15 mouse cellular contexts compared by ENCODE assay signal in the genomic region with DNA sequence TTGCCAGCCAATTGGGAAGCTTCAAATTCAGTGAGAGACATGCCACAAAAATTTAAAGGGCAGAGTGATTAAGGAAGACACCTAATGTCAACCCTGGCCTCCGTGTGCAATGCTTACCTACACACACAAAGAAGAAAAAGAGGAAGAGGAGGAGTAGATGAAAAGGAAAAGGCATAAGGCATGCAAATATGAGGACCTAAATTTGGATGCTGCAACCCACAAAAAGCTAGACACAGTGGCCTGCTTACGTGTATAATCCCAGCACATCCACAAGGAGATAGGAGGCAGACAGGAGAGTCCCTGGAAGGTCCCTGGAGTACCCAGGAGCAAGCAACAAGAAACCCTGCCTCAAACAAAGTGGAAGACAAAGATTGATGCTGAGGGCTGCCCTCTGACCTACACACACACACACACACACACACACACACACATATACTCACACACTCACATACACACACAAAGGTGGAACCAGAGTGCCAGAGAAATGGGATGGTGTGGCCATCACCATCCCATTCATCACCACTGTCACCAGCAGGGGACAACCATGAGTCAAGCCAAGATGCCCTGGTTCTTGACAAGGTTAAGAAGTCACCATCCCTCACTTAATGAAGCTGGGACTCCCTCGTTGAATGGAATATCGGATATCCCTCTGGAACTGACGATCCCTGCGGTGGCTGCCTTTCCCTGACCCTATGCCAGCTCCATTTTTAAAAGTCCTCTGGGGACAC.
DNase-seq lines count a peak whose midpoint lies in the region; ATAC-seq and TF ChIP-seq lines count a peak whose summit lies in the region.
"Had no signal": no experiment of that assay in that cellular context is flagged by ENCODE, and none has a peak within 500 bp of the region (broad histone marks: within the 10 kb centered on the region; RNA-seq: fewer than 3 reads in every experiment).

No protein-coding gene starts in this region.

- intact Hi-C loops in left cerebral cortex, adult 2 months (cut with DNase I), result no loop called here

- peak; percentile 51 for DNase-seq in CD4-positive, CD25-positive, alpha-beta regulatory T cell, adult 2 months (ENCODE audit: low read depth, low spot score)
- DNase-seq in left cerebral cortex, adult 2 months (ENCODE audit: extremely low spot score in 1 of 2, low spot score in 2 of 2), result no peak
- no peak for DNase-seq in left cerebral cortex, adult 11 months (ENCODE audit: low spot score)
- DNase-seq in 416B (ENCODE audit: low read depth) (peak; percentile 6), adipocyte (ENCODE audit: low spot score) (no peak)
- DNase-seq in right cerebral cortex, adult 2 months (ENCODE audit: low spot score in 2 of 2), result no peak
- DNase-seq: adrenal gland, adult 2 months; cerebellum, adult 18-20 months; left cerebral cortex, postnatal 4 days; midbrain, embryonic 14.5 days had no signal

- H3K4me3 ChIP-seq in left cerebral cortex, adult 2 months, result no peak overlapping the region
- H3K4me3 ChIP-seq in embryonic fibroblast, embryonic 13.5 days (ENCODE audit: insufficient read depth, low read length), result no peak overlapping the region
- H3K4me3 ChIP-seq: embryonic facial prominence, embryonic 13.5 days; forebrain, embryonic 15.5 days; lung, embryonic 15.5 days had no signal

- ATAC-seq in CD4-positive, CD25-positive, alpha-beta regulatory T cell, adult 4 months, result no peak
- ATAC-seq: forebrain, embryonic 15.5 days had no signal

- TF ChIP-seq POLR2A in embryonic fibroblast, embryonic 13.5 days (IDR thresholded peaks at IDR 0.05; ENCODE audit: low read depth, low read length), result no peak

- H3K27ac ChIP-seq in left cerebral cortex, adult 2 months, result no peak overlapping the region
- no peak overlapping the region for H3K27ac ChIP-seq in embryonic fibroblast, embryonic 13.5 days (ENCODE audit: insufficient read depth, low read length)
- H3K27ac ChIP-seq: embryonic facial prominence, embryonic 13.5 days; forebrain, embryonic 15.5 days; lung, embryonic 15.5 days had no signal

- peak; percentile 12 for TF ChIP-seq CTCF in left cerebral cortex, adult 2 months (IDR thresholded peaks at IDR 0.05)
- peak; percentile 23; the same call in 1 of the 2 replicates for TF ChIP-seq CTCF in embryonic fibroblast, embryonic 13.5 days (IDR thresholded peaks at IDR 0.05; ENCODE audit: borderline replicate concordance, insufficient read depth, low read length)

- H3K4me1 ChIP-seq in embryonic fibroblast, embryonic 13.5 days (ENCODE audit: control insufficient read depth, insufficient read depth, low read length), result peaks cover 9% of the 10 kb centered on the region

Comparison
In these comparisons a context has a peak if more than half of its experiments do, and no peak if none do; other contexts are left out.
1. DNase-seq: peak in CD4-positive, CD25-positive, alpha-beta regulatory T cell, adult 2 months (single experiment) and 416B (single experiment); none in left cerebral cortex, adult 2 months (0 of 2), left cerebral cortex, adult 11 months (single experiment), adipocyte (single experiment) and right cerebral cortex, adult 2 months (0 of 2).